Mouse (Mus musculus): ENCODE measurements at regions not wholly inside any gene's neighbourhood (a gene's known extent, or its start where the extent isn't known, plus 50 kb on each side); places are given as distances from the start of the nearest gene placed in this dataset.

GRCm38 (mm10) chr2:45590980-45591379 lies 473.8 kb upstream of the Zeb2 start:
- TF ChIP-seq CTCF (IDR thresholded peaks at IDR 0.05; ENCODE audit: insufficient read depth, low read length) (no peak), POLR2A (IDR thresholded peaks at IDR 0.05; ENCODE audit: borderline replicate concordance, extremely low read depth, low read depth, low read length) (no peak)

Measured in lung, adult 2 months (tissue).